Mouse (Mus musculus) large intestine, adult 2 months (tissue): ENCODE measurements around the gene Khdc1b. TPM values are rescaled to one million over a fixed set of nuclear protein-coding genes. Genes with fewer than 3 reads are reported as not detected.
A peak's percentile ranks its signal among the peaks of the same experiment; 100 is the strongest.
"Not testable (repeated sequence)": the region's sequence is repeated elsewhere in the genome, so short reads cannot be mapped to it uniquely, and the experiment has no call there.

Experiments used
- DNase-seq: peaks from one replicate; pipeline ENCODE4 v3.0.0-alpha.2; 2012; ENCODE audit warnings: low read depth, low spot score
- WGBS: fragments of 180-500 bp; shearing (Covaris S2); methylation state at CpG from one replicate; pipeline ENCODE4 v1.1.7; 2018; 5-methylcytosine and 5-hydroxymethylcytosine counted together
- polyA plus RNA-seq: library from polyadenylated mRNA; depleted of rRNA; stranded (reverse); fragments of >200 nt; gene quantifications from 2 replicates; pipeline ENCODE4 v1.2.3, GENCODE M21; 2012; rRNA removed

Khdc1b gene
- polyA plus RNA-seq: not detected in 2 replicates

- 83% methylated on average over 1 of the region's 1 CpGs for WGBS
Measured at GRCm38 (mm10) chr1:21383256-21383655, at the start of gene Khdc1b. TSS of gene Khdc1b (plus strand) at chr1:21383556.

DNA sequence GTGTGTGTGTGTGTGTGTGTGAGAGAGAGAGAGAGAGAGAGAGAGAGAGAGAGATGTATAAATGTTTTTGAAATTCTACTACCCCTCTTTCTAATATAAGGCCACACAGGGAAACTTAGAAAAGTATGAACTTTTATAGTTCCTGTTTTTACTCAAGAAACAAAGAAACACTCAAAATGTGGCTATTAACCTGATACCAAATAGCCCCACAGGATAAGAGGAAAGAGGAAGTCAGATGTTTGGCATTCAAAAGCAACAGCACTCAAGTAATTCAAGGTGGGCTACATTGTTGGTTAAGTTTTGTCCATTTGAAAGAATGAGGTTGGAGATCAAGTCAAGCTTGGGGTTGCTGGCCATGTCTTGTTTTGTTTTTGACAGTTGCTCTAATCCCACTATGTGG is 47.5 kb upstream of the Khdc1b start:
- no peak for DNase-seq

More at GRCm38 (mm10) chr1:21383256-21383655, at the start of gene Khdc1b:
- DNase-seq: no peak

DNA sequence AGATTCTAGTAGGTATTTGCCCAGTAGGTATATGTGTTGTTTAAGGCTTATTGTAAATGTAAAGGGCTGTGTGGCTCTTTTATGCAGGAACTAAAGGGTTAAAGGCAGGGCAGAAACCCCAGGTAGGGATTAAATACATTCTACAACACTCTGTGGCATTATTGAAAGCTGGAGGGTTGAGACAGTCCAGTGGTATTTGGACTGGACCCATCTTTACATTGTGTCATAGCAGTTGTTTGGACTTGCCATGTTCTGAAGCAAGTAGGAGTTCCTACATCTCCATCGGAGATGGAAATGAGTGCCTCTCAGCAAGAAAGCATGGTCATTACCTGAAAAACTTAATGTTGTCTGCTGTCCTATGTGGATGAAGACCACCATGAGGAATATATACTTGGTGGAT is 42.6 kb upstream of the Khdc1b start:
- 87% methylated on average over 1 of the region's 1 CpGs for WGBS
- DNase-seq: no peak

DNA sequence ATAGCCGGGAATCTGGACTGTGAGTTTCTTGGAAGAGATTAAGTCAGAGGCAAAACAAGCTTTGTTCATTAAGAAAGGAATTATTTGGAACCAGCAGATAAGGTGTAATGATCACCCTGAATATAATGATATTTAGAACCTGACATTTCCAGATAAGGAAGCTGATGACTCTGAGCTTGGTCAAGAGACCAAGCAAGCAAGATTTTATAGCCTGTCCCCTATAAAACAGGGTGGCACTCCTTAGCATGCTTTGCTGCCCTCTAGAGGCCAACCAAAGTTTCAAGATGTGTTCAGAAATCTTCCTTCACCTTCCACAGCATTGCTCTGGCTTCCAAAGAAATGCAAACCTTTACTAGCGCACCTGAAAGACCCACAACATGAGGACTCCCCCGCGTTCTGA is 39.1 kb upstream of the Khdc1b start:
- DNase-seq: peak; percentile 54
- 72% methylated on average over 4 of the region's 4 CpGs for WGBS

DNA sequence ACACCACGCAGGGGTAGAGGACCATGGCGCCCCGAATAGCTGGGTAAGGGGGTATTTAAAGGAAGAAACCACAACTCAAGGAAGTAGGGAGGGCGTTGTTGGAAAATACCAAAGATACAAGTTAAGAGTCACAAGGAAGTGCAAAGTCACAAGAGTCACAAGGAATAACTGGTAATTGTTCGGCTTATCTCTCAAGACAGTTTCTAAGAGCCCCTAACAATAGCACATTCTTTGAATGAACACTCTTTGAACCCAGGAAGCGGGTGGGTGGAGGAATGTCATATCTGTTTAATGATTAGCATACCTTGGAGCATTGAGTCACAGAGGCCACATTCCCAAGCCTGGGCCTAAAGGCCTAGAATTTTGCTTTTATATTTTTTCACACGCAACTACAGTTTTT is 38.6 kb upstream of the Khdc1b start:
- DNase-seq: not testable (repeated sequence)
- 56% methylated on average over 7 of the region's 7 CpGs for WGBS

DNA sequence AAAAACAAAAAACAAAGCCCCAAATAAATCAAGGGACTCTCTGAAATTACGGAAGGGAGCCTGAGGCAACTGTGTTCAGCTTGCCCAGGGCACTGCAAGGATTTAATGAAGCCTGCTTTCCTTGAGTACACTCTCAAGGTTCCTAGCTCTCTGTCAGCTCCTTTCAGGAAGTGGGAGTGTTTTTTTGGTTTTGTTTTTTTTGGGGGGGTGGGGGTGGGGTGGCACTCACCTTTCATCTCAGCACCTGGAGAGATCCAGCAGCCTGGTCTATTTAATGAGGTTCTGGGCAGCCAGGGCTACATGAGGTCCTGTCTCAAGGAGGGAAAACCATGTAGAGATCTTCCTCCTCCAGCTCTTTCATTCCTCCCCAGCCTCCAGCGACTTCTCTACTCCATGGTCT is 34.0 kb upstream of the Khdc1b start, which contains the start of gene Khdc1a:
Gene Khdc1a, plus strand, starts transcription at position 301 of the 400 bp plus-strand sequence.
- DNase-seq: no peak

DNA sequence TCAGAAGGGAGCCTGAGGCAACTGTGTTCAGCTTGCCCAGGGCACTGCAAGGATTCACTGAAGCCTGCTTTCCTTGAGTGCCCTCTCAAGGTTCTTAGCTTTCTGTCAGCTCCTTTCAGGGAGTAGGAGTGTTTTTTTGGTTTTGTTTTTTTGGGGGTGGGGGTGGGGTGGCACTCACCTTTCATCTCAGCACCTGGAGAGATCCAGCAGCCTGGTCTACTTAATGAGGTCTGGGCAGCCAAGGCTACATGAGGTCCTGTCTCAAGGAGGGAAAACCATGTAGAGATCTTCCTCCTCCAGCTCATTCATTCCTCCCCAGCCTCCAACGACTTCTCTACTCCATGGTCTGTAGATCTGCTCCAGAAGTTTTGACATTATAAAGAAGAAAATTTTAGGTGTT is 15.3 kb upstream of the Khdc1b start, which contains the start of gene Khdc1c:
Gene Khdc1c, plus strand, starts transcription at position 301 of the 400 bp plus-strand sequence.
- 80% methylated on average over 1 of the region's 1 CpGs for WGBS
- not testable (repeated sequence) for DNase-seq

More for the DNA sequence above, 34.0 kb upstream of the Khdc1b start, which contains the start of gene Khdc1a:
- 72% methylated on average over 2 of the region's 2 CpGs for WGBS

DNA sequence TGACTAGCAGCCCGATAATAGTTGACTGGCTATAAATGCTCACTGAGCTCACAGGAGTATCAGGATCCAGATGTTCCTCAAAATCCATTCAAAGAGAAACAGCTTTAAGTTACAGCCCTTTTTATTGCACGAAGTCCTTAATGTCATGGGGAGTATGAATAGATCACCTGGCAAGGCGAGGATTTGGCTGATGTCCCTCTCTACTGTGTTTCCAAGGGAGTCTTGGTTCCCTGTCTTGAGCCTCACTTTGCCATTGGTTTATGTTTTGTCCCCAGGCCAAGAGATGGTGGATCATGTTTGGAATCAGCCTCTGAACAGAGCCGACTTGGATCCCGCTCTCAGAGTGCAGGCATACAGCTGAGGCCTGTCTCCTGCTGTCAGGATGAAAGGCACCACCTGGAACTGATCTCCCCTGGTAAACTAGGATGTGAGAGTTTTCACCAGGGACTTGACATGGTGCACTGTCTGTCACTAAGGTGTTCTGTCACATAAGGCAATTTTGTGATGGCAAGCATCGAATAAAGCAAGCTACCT is 7.8 kb downstream of the Khdc1b start:
- 64% methylated on average over 6 of the region's 6 CpGs for WGBS

DNA sequence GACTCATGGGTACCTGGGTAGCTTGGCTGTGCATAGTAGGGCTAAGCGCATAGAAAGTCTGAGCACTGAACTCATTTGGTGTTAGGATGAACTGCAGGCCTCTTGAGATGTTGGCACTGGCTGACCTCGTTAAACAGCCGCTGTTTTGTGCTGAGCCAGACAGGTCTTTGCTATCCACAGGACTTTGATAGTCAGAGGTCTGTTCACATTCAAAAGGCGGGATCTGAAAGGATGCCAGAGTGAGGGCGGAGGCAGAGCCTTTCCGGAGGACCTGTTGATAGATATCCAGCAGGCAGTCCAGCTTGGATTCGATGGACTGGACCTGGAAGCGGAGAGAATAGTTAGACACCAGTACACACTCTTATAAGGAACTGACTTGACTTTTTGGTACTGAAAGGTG is 19.4 kb downstream of the Khdc1b start:
- DNase-seq: no peak
- 71% methylated on average over 8 of the region's 8 CpGs for WGBS

More for the DNA sequence above, 7.8 kb downstream of the Khdc1b start:
- no peak for DNase-seq

- DNase-seq: no peak
- 76% methylated on average over 2 of the region's 2 CpGs for WGBS
Measured at GRCm38 (mm10) chr1:21407266-21407665, 23.9 kb downstream of the Khdc1b start.

DNA sequence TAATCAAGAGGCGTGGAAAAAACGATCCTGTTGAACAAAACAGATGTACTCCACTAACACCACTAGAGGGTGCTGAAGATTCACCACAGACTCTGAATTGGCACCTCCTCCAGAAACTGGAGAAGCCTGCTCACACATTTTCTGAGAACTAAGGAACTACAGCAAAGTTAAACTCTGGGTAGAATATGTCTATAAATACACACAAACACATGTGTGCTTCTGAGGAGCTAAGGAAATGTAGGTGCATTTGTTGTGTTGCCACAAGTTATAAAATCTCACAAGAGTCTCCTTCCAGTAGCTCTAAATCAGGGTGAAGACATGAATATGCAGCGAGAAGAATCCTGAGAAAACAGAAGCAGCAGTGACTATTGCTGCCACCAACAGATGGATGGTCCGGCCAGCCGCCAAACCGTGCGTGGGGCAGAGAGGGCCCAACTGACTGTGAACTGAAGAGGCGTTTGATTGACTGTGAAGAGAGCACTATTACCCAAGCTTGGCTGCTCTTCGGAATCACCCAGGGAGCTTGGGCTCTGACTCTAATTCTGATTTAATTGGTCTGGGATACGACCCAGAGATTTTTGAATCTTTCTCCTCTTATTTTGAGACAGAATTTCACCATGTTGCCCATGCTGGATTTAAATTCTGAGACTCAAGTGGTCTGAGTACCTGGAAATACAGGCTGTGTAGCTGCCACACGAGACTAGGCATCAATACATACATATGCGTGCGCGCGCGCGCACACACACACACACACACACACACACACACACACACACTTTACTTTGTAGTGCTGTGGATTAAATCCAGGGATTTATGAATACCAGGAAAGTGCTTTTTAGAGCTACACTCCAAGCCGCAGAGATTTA is 28.2 kb downstream of the Khdc1b start:
- DNase-seq: peak; percentile 8
- WGBS: 58% methylated on average over 18 of the region's 18 CpGs

DNA sequence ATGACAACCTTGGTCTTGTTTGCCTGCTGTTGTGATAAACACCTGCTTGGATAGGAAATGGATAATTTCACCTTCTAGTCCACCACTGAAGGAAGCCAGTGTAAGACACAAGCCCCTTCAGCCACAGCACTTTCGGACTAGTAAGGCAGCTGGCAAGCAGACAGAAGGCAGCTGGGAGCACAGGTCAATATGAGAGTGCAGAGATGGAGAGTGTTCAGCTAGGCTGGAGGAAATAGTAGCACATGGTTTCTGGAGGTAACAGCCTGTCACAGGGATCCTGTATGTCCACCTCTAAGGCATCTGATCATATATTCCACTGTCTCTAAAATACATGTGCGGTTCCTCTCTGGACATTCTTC is 28.8 kb downstream of the Khdc1b start:
- WGBS: 81% methylated on average over 2 of the region's 2 CpGs
- DNase-seq: no peak

DNA sequence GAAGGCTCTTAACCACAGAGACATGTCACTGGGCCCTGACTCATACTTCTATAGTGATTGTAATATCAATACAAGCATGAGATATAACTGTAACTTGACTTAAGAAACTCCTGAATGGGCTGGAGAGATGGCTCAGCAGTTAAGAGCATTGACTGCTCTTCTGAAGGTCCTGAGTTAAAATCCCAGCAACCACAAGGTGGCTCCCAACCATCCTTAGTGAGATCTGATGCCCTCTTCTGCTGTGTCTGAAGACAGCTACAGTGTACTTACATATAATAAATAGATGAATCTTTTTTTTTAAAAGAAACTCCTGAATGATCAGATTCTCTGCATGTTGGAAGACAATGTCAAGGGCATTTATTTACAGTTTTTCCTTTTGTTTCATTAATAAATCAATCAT is 36.0 kb downstream of the Khdc1b start:
- no peak for DNase-seq

GRCm38 (mm10) chr1:21425654-21426053 is 42.3 kb downstream of the Khdc1b start:
- WGBS: 88% methylated on average over 2 of the region's 2 CpGs
- DNase-seq: no peak

DNA sequence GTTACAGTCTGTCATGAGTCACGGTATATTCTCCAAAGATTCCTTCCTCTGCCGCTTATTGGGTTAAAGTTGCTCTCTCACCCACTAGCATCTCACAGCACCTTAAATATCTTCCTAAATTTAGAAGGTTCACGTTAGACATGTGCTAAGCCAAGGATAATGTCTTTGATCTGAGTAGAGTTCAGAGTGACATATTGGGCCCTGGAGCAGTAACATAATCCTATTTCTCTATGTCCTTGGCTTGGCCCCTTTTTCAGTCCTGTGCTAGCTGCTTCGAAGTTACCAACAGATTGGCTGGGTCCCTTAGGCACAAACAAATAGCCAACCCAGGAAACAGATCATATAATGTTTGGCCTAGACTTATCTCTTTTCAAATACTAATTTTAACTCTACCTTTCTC is 44.7 kb downstream of the Khdc1b start:
- DNase-seq: no peak
- WGBS: 90% methylated on average over 4 of the region's 4 CpGs

DNA sequence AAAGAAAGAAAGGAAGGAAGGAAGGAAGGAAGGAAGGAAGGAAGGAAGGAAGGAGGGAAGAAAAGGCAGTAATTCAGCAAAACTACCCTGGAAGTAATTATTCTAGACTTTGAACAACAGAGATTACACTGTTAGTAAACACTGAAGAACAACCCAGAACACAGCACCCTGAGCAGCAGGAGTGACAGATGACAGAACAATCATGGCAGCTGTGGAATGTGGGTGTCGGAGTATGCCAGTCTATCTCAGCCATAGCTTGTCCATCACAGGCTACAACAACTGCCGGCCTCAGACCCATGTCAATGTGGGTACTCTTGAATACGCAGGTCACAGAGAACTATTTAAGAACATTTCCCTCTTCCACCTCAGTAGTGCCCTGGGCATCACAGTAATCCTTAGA is 48.3 kb downstream of the Khdc1b start:
- 85% methylated on average over 3 of the region's 3 CpGs for WGBS
- no peak for DNase-seq

DNA sequence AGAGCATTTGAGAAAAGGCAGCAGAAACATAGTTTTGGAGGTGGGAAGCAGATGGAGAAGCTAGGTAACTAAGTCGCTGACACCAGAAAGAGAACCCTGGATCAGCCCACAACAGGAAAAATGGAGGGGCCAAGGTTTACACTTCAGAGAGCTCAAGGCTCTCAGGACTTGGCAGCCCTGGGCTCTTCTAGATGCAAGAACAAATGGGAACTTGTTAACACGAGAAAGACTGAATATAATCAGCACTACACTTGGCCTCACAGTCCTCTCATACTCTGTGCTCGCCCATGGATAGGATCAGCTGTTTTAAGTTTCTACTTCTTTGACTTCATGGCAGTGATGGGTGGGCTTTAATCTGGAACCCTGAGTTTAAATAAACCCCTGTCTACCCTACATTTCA is 51.5 kb downstream of the Khdc1b start:
- 54% methylated on average over 3 of the region's 3 CpGs for WGBS
- DNase-seq: no peak
